Mouse (Mus musculus) B cell, adult 67 days (primary cell): Measurements from ENCODE around the gene Olfr1532-ps1. TPM values are rescaled to one million over a fixed set of nuclear protein-coding genes. Genes with fewer than 3 reads are reported as not detected.

Experiments used
- total RNA-seq, 2 experiments: library from RNA; stranded (reverse); gene quantifications; 4 replicates each; pipeline ENCODE4 v1.2.4; 2023

Olfr1532-ps1 gene
- total RNA-seq = not detected

DNA sequence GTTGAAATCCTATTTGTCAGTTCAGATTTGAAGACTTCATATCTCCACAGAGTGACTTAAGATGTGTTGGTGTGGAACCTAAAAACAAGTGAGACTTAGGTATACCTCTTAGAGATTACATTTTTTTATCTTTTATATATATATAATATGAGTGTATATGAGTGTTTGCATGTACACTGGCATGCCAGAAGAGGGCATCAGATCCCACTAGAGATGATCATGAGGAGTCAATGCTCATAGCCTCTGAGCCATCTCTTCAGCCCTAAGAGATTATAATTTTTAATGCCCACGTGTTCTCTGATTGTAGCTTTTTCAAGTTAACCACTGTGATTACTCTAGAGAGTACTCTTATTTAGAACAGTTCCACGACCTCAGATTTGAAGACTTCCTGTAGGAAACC, at the start of gene Olfr1532-ps1:
Gene Olfr1532-ps1, plus strand, starts transcription at position 326 of the 400 bp plus-strand sequence.

DNA sequence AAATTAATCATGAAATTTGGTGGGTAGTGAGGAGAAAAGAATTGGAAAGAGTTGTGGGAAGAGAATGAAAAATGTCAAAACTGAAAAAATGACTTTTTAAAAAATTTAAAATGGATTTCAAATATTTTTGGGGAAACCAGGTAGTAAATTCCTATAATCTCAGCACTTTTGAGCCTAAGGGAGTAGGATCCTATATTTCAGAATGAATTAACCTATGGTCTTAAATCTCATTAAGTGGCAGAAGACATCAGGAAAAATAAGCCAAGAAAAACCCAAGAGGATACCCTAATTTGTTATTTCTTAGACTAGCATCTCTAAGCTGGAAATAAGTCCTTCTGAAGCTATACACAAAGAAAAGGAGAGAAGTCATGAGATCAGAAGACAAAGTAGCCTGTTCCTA, 44.9 kb upstream of the Olfr1532-ps1 start, which contains the start of gene Olfr704:
Gene Olfr704, plus strand, starts transcription at position 301 of the 400 bp plus-strand sequence.

DNA sequence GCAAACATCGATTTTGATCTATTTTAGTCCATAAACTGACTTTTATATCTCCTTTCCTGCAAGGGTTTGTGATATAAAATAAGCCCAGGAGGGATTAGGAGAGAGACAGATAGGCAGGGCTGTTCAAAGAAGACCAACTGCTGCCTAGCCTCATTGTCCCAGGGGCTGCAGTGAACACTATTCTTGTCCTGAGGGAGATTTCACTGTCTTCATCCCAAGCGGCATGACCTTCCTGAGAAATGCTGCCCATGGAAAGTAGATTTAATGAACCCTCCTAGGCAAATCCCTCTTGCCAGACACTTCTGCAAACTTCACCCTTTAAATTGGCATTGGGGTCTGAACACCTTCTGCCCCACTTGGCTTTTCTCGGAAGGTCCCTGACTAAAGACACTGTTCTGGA, 31.0 kb upstream of the Olfr1532-ps1 start, which contains the start of gene Olfr705:
Gene Olfr705, minus strand, starts transcription at position 101 of the 400 bp plus-strand sequence.

DNA sequence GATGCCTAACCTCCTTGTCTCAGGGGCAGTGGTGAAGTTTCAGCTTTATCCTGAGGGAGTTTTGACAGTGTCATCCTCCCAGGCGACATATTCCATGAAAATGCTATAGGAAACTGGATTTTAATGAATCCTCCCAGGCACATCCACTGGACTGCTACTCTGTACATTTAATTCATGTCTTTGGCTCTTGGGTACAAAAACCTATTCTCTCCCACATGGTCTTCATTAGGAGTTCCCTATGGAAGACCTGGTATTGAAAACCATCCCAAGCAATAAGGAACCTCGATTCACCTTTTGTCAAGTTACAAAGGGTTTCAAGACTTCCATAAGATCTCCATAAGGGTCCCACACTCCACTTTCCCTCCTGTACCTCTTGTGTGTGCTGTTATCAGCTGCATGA, 19.7 kb upstream of the Olfr1532-ps1 start, which contains the start of gene Olfr706:
Gene Olfr706, minus strand, starts transcription at position 101 of the 400 bp plus-strand sequence.

DNA sequence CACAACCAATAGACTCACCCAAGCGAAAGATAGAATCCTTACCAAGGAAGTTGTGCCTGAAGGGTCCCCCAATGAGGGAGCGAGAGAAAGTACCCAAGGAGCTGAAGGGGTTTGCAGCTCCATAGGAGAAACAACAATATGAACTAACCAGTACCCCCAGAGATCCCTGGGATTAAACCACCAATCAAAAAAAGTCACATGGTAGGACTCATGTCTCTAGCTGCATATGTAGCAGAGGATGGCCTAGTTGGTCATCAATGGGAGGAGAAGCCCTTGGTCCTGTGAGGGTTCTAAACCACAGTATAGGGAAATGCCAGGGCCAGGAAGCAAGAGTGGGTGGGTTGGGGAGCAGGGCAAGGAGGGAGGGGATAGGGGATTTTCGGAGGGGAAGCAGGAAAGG, 6.7 kb upstream of the Olfr1532-ps1 start, which contains the start of gene Olfr707:
Gene Olfr707, minus strand, starts transcription at position 101 of the 400 bp plus-strand sequence.

DNA sequence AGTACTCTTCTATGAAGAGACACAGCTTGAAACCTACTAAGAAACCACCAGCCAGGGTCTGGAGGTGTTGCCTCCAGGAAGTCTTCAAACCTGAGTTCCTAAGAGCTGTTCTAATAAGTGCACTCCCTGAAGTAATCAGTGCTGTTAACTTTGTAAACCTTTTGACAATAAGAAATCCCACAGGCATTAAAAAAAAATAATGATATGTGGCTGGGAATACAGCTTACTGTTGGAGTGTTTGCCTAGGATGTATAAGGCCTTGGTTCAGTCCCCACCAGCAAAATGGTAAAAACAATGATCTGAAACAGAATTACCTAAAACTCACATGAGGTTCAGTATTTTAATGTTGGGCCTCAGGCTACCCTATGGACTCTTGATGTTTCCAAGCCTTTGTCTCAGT, 24.3 kb downstream of the Olfr1532-ps1 start, which contains the start of gene Olfr709-ps1:
Gene Olfr709-ps1, minus strand, starts transcription at position 101 of the 400 bp plus-strand sequence.

DNA sequence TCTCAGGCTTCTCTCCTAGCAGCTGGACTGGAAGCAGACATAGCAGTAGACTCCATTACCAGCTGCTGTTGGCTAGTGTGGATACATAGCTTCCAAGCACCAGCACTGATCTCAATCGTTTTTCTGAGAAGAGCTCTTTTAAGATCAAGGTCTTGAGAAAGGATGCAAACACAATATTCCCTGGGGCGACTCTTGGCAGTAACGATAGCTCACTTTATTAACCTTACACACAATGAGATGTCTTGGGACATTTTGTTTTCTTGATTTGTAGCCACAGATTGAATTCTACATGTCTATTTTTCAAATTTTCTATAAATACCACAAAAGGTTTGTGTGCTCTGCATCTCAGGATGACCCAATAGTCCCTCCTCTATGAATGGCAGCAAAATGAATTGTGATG, 40.4 kb downstream of the Olfr1532-ps1 start, which contains the start of gene Olfr710:
Gene Olfr710, minus strand, starts transcription at position 101 of the 400 bp plus-strand sequence.

DNA sequence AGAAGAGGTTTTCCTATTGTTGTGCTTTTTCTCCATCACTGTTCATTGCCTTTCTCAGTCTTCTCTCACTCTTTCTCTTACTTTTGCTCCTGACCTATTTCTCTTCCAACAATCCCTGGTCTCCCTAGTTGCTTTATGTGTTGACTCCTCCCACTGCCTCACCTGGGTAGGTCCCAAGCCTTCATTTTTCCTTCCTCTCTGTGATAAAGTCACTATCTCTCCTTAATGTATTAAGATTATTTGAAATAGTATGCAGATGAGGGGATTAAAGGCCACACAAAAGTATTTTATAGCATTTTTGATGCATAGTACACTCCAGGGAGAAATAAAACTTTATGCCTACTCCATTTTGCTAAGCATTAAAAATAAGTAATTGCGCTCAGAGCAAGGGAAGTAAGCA, 56.0 kb downstream of the Olfr1532-ps1 start, which contains the start of gene Olfr6:
Gene Olfr6, minus strand, starts transcription at position 101 of the 400 bp plus-strand sequence.

Other genes with a start within 250 kb of the Olfr1532-ps1 start
- not detected for gene Olfr693, start 227.4 kb upstream of the Olfr1532-ps1 start, total RNA-seq
- not detected for gene Olfr694, start 216.2 kb upstream of the Olfr1532-ps1 start, total RNA-seq
- not detected for gene Olfr695, start 191.6 kb upstream of the Olfr1532-ps1 start, total RNA-seq
- gene Olfr697, start 165.6 kb upstream of the Olfr1532-ps1 start, total RNA-seq = not detected
- gene Olfr698, start 152.6 kb upstream of the Olfr1532-ps1 start, total RNA-seq = not detected
- gene Olfr699, start 114.8 kb upstream of the Olfr1532-ps1 start, total RNA-seq = not detected
- gene Olfr700, start 99.2 kb upstream of the Olfr1532-ps1 start, total RNA-seq = not detected
- gene Olfr701, start 93.9 kb upstream of the Olfr1532-ps1 start, total RNA-seq = not detected
- not detected for gene Olfr702, start 74.1 kb upstream of the Olfr1532-ps1 start, total RNA-seq
- not detected for gene Olfr703, start 64.6 kb upstream of the Olfr1532-ps1 start, total RNA-seq
- gene Olfr704, start 44.8 kb upstream of the Olfr1532-ps1 start, total RNA-seq = not detected
- gene Olfr705, start 31.1 kb upstream of the Olfr1532-ps1 start, total RNA-seq = not detected
- gene Olfr706, start 19.8 kb upstream of the Olfr1532-ps1 start, total RNA-seq = not detected
- gene Olfr707, start 6.8 kb upstream of the Olfr1532-ps1 start, total RNA-seq = not detected
- gene Olfr709-ps1, start 24.2 kb downstream of the Olfr1532-ps1 start, total RNA-seq = under 1 TPM; 0.15 to 0.18 TPM
- gene Olfr710, start 40.3 kb downstream of the Olfr1532-ps1 start, total RNA-seq = not detected
- gene Olfr6, start 55.9 kb downstream of the Olfr1532-ps1 start, total RNA-seq = not detected
- gene Olfr711, start 67.5 kb downstream of the Olfr1532-ps1 start, total RNA-seq = not detected
- gene Olfr2, start 98.1 kb downstream of the Olfr1532-ps1 start, total RNA-seq = not detected
- gene Olfr713, start 123.2 kb downstream of the Olfr1532-ps1 start, total RNA-seq = not detected
- not detected for gene Olfr714, start 163.0 kb downstream of the Olfr1532-ps1 start, total RNA-seq
- not detected for gene Olfr17, start 185.2 kb downstream of the Olfr1532-ps1 start, total RNA-seq
- gene Olfr715b, start 202.4 kb downstream of the Olfr1532-ps1 start, total RNA-seq = not detected
- not detected for gene Olfr715, start 223.1 kb downstream of the Olfr1532-ps1 start, total RNA-seq
- gene Olfr716, start 230.3 kb downstream of the Olfr1532-ps1 start, total RNA-seq = not detected